8 mouse cellular contexts compared by ENCODE assay signal in the genomic region with DNA sequence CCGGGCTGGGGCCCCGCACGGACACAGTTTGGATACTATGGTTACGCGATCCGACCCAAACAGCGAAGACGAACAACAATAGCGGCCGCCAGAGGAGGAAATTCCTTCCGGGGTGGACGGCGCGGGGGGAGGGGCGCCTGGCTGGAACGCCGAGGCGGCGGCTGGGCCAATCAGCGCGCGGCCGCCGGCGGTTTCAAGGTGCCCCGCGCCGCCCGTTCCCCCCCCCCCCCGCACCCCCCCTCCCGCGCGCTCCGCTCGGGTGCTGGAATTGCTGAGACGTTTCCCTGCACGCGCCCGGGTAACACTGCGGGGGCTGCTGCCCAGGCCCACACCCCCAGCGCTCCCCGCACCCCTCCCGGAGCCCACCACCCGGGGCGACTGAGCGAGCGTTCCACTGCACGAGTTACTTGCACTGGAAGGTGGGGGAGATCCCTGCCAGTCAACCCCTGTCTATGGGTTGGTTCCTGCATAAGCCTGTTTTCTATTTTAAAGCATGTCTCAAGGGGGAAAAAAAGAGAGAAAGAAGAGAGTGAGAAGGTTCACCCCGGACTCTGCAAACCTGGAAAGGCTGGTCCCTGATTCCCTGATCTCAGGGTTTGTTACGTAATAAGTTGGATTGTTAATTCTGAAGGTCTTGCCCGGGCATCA. TPM values are rescaled to one million over a fixed set of nuclear protein-coding genes. Genes with fewer than 3 reads are reported as not detected.
DNase-seq lines count a peak whose midpoint lies in the region; ATAC-seq and TF ChIP-seq lines count a peak whose summit lies in the region.

No protein-coding gene starts in this region.

- peak; percentile 68 for ATAC-seq in hindbrain, postnatal 0 days
- peak; percentile 69 for ATAC-seq in megakaryocyte, adult 5-6 weeks (ENCODE audit: poor library complexity, severe bottlenecking)

- WGBS in hindbrain, postnatal 0 days, result under 1% methylated on average over 29 of the region's 51 CpGs

- H3K9me3 ChIP-seq in hindbrain, postnatal 0 days (ENCODE audit: low read length), result no peaks in the 10 kb centered on the region

- peak; percentile 87 for DNase-seq in R1 (ENCODE audit: low read depth, low spot score)
- DNase-seq in cerebellum, postnatal 14 days, result peak; percentile 96 to 97
- DNase-seq in gastrocnemius, adult 18-20 months (ENCODE audit: low spot score), result peak; percentile 89
- peak; percentile 95 for DNase-seq in hindbrain, postnatal 0 days (ENCODE audit: low spot score)
- peak; percentile 80 to 86 for DNase-seq in left cerebral cortex, adult 8-10 months (ENCODE audit: low spot score in 2 of 2)
- peak; percentile 94 to 95 for DNase-seq in right cerebral cortex, postnatal 10 days (ENCODE audit: low spot score in 2 of 2)
- DNase-seq in urinary bladder, postnatal 14 days (ENCODE audit: low spot score), result peak; percentile 94

- no peaks in the 10 kb centered on the region for H3K36me3 ChIP-seq in hindbrain, postnatal 0 days (ENCODE audit: insufficient read depth, low read length)

- peak; percentile 32; the same call in 1 of the 2 replicates for TF ChIP-seq CTCF in hindbrain, postnatal 0 days (IDR thresholded peaks at IDR 0.05; ENCODE audit: low read depth)

- no peaks in the 10 kb centered on the region for H3K27me3 ChIP-seq in hindbrain, postnatal 0 days (ENCODE audit: insufficient read depth, low read length)

- peak overlapping the region; percentile 100 for H3K4me2 ChIP-seq in hindbrain, postnatal 0 days (ENCODE audit: low read depth, low read length)

- peak overlapping the region; percentile 69 for H3K9ac ChIP-seq in hindbrain, postnatal 0 days (replicated peaks; ENCODE audit: low read length)

- H3K4me3 ChIP-seq in hindbrain, postnatal 0 days (ENCODE audit: low read length), result peak overlapping the region; percentile 59

- H3K4me1 ChIP-seq in hindbrain, postnatal 0 days (ENCODE audit: insufficient read depth, low read length), result peaks cover 30% of the 10 kb centered on the region

- peak overlapping the region; percentile 94 for H3K27ac ChIP-seq in hindbrain, postnatal 0 days

RNA-seq across cellular contexts. Expression of a gene that starts 35.3 kb away (rescaled TPM):
- 10 to 100 TPM in 1 of 2 experiments, 1 to 10 TPM in 1; 9.9 to 13.2 TPM for total RNA-seq in gastrocnemius, adult 18-20 months (2021)
- total RNA-seq in hindbrain, postnatal 0 days (2014; rRNA removed), result 11.1 and 12.2 TPM in 2 replicates
- 2.0 and 2.7 TPM in 2 replicates for polyA plus RNA-seq in hindbrain, postnatal 0 days (2015; fragmentation: Nextera tagmentation; extraction: Ambion mirVana)
- total RNA-seq in left cerebral cortex, adult 8-10 months (2022), result 10 to 100 TPM; 31.0 to 59.2 (median 51.8) TPM
- total RNA-seq in megakaryocyte, adult 5-6 weeks (2015), result 10.6 and 11.9 TPM in 2 replicates
- total RNA-seq in megakaryocyte, adult 5-6 weeks (2017), result 9.6 and 10.9 TPM in 2 replicates

Comparison
In these comparisons a context has a peak if more than half of its experiments do, and no peak if none do; other contexts are left out.
1. Peak in every context shown above with its lines: DNase-seq, ATAC-seq, H3K4me3 ChIP-seq and H3K27ac ChIP-seq.